Mouse (Mus musculus) MEL-GATA-1-ER (cell line): Measurements from ENCODE around the gene Plppr5.

Experiments used
- DNase-seq: peaks from one replicate; pipeline ENCODE4 v3.0.0-alpha.2; 2012; ENCODE audit warnings: low read depth; ENCODE audit errors: extremely low read depth

Gene Plppr5

DNA sequence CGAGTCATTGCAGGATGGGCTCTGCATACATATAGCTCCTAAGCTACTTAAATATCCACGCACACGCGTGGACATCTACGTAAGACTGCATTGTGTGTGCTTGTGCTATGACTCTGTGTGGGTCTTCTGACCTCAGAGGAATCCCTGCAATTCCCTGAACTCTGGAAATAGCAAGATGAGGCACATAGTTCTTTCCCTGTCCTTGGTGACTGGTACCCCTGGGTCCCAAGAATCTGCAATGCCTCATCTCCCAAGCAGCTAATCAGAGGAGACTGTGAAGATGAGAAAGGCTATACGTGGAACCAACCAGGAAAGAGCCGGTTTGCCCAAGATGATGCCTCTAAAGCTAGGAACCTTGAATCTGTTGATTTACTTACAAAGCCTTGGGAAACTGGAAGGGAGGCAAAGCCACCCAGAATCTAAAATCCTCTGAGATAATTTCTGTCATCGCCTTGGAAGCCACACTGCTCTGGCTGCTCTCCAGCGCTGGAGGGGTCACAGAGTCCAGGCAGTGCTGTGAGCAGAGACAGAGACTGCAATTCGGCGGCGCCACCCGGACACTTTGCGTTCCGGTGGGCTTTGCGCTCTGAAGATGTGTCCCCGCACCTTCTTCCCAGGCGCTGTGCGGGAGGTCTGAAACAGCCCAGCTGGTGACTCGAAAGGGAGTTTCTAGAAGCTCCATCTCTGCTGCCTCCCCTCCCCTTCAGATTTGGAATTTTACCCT is at the start of gene Plppr5:
TSS of gene Plppr5 (plus strand) at position 308 of the 724 bp plus-strand sequence.
- no peak for DNase-seq

DNA sequence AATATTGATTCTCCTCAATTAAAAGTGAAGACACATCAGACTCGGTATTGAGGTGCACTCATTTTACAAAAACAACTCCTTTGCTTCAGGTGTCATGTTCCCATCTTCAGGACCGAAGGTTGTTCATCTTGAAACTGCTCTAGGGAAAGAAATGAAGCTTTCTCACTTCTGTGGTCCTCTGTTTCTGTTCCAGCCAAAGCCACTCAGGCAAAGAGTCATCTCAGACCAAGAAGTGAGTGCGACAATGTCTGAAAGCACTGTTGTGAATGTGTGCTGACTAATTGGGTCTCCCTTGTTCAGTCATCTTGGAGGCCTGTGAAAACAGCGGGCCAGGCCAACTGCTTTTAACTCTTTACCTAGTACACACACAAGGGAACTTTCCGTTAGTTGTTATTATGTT is 24.7 kb upstream of the Plppr5 start:
- DNase-seq, result no peak

DNA sequence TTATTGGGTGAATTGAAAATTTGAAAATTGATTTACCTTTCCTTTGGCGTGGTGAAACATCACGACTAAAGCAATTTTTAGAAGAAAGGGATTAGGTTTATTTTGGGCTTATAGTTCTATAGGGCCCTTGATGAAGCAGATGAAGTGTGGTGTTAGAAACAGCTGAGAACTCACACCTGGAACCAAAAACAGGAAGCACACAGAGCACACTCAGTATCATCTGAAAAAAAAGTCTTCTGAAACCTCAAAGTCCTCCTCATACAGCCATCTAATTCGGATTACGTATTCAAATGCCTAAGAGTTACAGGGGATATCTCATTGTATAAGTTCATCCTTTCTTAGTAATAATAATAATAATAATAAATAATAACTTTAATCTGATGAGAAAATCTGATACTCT is 24.1 kb upstream of the Plppr5 start:
- no peak for DNase-seq

DNA sequence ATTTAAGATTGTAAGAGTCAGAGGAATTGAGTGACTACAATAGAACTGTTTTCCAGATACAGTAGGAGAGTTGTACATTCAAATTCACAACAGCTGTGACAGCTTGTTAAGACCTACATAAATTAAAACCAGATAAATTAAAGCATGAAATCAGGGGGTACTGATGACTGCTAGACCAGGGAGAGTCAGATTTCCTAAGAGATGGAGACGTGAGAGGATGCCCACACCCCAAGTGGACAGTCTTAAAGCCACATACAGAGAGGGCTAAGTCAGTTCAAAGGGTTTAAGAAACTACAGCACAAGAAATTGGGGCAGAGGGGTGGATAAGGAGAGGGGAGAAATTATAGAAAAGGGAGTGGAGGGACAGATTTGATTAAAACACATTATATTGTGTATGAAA is 17.7 kb upstream of the Plppr5 start:
- DNase-seq, result no peak

DNA sequence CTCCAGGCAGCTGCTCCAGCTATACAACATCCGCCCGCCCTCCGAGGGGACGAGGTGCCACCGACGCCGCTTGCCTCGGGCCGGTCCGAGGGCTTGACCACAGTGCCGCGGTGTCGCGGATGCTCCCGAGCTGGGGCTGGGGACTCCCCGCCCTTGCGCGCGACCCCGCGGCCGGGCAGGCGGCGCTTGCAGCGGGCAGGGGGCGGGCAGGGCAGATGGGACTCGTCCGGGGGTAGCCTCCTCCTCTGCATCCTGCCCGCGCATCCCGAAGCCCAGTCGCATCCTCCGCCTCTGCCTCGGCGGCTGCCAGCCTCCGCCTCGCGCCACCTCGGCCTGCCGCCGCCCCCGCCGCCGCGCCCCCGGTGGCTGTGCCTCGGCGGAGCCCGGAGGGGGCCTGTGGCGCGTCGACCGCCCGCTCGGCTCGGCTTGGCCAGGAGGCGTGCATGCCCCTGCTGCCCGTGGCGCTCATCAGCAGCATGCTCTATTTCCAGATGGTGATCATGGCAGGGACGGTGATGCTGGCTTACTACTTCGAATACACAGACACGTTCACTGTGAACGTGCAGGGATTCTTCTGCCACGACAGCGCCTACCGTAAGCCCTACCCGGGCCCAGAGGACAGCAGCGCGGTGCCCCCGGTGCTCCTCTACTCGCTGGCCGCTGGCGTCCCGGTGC is 754 bp downstream of the Plppr5 start:
- DNase-seq, result no peak

DNA sequence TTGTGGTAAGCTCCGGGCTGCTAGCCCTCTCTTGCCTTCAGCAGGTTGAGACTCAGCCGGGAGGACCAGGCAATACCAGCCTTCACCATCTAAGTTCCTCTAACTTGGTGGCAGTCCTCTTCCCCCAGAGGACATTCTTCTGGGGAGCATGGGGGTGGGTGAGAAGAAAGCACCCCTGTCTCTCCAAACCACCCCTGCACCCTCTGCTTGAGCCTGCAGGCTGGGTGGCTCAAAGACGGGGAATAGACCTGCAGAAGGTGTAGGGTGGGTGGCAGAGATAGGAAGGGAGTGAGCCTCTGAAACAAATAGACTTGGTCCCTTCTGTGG is 1.3 kb downstream of the Plppr5 start:
- DNase-seq, result no peak

DNA sequence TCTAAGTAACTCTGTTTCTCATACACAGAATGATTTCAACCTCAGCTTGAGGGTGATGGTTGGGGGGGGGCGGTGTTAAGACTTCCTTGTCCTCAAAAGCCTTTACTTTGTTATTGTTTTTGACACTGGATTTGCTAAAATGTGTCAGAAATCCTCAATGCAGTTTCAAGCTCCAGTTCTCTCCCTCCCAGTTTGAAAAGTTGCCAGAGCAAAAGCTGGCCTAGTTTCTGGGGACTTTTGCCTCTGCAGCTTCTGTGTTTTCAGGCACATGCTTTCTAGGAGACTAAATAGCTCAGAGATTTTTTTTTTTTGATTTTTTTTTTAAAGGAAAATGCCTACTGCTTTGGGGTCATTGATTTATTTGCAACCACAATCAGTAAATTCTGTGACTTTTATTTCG is 2.7 kb downstream of the Plppr5 start:
- DNase-seq, result no peak

DNA sequence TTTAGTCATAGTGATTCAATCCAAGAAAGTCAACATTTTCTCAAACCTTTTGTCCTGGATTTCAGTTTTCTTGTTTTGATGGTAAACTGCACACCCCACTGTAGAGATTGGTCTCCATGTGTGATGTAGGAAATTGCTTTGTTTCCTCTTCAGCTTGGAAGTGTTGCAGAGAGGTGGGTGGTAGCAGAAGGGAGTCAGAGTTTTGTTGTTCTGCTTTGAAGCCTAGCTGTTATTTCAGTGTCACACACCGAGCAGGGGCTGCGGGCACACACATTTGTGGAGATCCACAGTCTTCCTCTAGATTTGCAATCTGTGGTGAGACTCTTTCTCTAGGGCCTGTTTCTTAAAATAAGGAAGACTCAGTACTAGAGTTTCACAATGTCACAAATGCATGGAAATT is 8.0 kb downstream of the Plppr5 start:
- DNase-seq, result no peak

DNA sequence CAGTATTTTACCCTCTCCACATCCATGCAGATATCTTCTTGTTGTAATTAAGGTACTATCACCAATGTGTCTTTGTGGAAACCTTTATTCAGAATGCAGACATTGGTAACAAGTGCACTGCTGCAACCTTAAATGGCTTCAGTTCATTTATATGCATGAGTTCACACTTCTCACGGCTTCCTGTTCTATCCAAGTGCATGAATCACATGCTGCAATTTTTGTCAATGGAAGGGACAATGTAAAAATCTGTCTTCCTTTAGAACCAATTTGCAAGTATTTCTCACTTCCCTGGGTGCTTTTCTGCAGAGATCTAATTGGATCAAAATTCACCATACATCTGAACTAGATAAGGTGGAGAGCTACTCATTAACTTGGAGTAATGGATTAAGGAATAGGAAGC is 27.8 kb downstream of the Plppr5 start:
- DNase-seq, result no peak

DNA sequence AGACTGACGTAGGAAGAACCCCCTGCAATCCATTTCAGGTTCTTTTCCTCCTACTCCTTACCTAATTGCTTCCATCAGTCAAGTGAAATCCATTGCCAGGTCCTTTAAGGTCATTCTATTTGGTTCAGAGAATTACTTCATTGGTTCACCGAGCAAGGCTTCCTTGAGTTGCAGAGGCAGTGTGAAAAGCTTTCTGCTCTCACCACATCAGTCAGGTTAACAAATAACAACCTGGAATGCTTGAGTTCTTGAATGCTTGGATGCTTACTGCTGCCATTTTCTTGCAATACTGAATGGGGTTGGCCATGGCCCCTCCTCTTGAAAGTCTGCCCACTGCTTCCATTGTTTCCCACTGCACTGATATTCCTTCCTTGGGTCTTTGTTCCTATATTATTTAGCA is 28.8 kb downstream of the Plppr5 start:
- DNase-seq, result no peak

DNA sequence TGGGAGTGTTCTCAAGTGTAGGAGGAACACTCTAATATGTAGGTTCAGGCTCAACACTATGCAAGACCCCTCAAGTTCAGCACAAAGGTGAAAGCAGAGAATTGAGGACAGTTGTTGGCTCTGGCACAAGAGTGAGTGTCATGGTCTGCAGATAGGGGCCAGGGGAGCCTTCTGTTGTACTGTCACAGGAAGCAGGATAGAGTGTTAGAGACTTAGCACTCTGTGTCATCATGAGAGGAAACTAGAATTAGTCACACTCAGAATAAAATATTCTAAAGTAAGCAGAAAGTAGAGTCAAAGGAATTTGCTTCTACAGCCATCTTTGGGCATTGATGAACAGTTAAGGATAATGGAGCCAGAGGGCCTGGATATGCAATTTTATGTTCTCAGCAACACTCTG is 31.7 kb downstream of the Plppr5 start:
- DNase-seq, result no peak

DNA sequence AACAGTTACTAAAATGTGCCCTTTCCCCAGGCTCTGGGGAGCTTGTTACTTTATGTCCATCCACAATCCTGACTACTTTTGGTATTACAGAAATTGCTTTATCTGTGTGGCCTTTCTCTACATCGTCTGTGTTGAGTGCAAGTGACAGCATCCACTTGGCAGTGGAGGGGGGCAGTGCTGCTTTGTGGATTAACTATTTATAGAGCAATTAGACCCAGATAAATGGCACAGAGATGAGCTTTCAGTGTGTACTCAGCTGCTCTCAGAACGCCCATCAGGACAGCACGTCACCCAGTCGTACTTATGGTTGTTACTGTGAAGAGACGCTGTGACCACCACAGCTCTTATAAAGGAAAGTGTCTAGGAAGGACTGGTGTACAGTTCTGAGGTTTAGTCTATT is 36.8 kb downstream of the Plppr5 start:
- DNase-seq, result no peak

DNA sequence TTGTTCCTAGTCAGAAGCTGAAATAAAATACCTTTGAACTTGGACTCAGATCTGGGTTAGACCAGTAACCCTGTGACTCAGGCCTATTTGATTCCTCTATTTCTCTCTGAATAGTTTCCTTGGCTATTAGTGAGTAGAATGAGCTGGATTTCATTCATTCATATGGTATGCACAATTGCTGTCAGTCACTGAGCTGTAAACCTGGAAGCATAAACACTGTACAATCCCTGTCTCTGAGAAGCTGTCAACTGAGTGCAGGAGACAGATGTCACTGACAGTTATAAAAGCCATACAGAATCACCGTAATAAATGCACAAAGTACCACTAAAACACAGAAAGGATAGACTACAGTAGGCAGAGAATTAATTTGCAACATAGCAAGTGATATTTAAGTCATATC is 40.2 kb downstream of the Plppr5 start:
- no peak for DNase-seq

DNA sequence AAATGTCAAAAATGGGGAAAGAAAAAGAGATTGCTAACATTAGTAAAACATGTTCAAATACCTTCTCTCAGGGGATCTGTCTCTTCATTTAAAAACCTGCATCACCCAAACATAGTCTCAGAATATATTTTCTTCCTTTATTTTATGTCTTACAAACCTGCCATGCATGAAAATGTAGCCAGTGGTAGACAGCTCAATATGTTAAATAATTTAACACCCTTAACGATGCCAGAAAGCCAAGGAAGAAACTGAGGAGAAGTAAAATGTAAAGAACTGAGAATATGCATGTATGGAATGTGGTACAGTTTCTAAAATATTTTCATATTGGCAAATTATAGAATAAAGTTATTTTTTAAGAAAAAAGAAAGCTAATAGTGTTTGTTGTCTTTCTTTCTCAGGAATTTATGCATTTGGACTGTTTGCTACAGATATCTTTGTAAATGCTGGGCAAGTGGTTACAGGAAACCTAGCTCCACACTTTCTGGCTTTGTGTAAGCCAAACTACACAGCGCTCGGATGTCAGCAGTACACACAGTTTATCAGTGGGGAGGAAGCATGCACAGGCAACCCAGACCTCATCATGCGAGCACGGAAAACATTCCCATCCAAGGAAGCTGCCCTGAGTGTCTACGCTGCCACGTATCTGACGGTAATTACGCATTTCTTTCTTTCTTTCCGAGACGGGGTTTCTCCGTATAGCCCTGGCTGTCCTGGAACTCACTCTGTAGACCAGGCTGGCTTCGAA is 50.8 kb downstream of the Plppr5 start:
- no peak for DNase-seq

DNA sequence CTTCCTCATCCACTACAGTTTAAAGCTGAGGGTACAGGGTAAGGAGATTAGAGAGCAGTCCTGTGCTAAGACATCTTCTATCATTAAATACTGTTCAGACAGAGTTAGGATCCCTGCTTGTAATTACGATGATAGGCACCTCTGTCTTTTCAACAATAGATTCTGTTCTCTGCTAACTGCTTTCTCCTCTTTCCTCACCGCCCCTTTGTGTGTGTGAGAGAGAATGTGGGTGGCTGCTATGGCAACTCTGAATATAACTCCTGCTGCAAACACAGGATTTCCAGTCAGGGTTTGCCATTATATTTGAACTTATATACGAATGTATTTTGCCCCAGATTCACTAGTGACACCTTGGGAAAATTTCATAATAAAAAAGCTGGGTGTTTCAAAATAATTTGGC is 54.2 kb downstream of the Plppr5 start:
- DNase-seq, result no peak

DNA sequence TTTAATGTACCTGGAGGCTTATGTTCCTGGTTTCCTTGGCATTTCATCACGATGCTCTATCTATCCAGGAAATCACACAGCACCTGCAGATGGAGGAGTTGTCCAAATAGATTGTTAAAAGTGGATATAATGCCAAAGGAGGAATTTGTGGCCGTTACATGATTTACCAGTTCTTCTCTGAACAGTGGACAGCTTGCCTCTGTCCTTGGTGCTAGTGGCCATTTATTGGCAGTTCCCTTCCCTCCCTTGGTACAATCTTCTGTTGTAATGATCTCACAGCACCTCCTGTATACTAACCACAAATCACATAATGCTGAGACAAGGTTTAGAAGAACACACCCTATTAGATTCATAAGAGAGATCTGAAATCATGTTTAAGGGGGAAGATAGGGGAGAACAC is 55.7 kb downstream of the Plppr5 start:
- DNase-seq, result no peak

DNA sequence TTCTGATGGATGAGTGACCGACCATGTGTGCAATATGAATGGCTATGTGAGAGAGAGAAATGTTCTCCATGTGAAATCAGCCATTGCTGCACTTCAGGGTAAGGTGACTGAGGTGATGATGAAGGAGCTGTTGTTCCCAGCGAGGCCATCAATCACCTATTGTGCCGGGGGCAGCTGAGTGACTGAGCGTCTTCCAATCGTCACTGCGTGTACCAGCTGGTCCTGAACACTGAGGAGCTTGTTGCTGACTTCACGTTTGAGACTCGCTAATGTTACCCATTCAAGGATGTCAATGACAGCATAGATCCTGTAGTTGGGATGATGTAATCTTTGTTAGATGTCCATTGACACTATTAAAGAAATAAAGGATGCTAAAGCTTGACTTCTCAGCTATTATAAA is 74.0 kb downstream of the Plppr5 start:
- DNase-seq, result no peak

DNA sequence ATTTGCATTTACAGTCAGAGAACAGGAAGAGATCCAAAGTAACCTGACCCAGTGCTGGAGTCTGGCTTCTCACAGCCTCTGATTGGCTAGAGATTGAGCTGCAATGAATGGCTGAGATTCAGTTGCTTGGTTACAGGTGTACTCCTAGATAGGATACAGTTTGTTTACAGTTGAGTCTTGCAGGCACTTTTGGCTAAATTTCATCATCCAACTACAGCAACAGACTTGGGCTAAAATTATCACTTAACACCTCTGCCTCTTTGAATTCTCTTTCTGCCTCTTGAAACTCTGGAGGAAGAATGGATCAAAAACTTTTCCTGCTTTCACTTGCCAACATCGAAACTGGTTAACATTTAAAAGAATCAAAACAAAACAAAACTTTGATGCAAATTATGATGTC is 89.7 kb downstream of the Plppr5 start:
- no peak for DNase-seq

DNA sequence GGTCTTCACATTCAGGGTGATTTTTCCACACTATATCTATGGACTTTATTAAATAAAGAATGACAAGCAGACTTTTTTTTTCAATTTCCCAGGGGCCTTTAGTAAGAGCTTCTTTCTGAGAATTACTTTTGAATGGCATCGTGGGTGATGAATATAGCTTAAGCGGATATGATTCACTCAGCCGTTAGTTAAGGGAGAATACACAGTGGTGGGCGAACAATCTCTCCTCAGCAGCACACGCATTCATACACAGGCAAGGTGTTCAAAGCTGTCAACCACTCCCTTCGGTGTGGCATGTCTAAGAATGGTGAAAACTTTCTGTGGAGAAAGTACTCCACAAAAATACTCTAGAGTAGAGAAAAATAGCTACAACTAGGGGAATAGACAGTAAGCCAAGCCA is 104.6 kb downstream of the Plppr5 start:
- DNase-seq, result no peak

DNA sequence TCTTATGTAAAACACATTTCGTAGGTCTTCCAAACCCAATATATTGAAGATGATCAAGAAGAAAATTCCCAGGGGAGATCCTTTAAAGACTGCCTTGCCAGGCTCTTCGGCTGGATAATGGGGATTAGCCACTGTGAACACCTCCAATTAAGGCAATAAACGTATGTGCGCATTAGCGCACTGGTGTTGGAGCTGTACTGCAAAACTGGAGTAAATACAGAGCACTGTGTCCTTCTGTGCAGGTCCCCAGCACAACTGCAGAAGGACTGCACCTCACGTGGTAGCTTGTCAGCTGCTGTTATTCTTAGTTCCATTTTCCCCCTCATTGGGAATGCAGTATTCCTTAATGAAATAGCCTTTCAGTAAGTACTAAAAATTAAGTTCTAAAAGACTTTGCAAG is 110.0 kb downstream of the Plppr5 start:
- no peak for DNase-seq

DNA sequence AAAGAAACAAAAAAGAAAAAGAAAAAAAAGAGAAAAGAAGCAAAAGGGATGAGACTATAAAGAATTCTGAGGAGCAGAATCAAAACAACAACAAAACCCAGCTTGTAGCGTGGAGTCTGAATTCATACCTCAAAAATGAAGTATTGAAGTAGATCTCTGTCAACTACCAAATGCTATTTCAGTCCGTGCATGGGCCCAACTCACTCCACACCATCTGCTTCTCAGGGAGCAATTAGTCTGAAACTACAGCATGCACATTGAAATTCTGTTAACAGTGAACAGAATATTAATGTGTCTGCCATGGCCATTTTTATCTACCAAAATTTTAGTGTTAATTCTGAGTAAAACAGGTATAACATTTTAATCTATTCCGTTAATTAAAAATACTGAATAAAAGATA is 111.4 kb downstream of the Plppr5 start:
- DNase-seq, result no peak

DNA sequence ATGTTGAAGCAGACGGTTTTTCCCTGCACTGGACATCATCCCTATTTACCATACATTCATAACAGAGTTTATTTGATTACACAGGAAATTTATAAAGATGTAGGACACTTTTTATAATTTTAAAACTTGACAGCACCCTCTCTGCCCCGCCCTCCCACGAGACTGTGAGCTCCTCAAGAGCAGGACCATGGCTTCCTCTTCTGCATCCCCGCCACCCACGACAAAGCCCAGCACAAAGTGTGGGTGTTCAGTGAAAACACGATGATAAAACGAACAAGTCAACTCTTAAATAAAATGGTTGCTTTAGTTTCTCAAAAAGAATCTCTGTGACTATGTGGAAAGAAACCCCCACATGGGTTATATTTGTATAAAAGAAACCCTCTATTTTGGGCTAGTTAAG is 112.0 kb downstream of the Plppr5 start:
- DNase-seq, result no peak

DNA sequence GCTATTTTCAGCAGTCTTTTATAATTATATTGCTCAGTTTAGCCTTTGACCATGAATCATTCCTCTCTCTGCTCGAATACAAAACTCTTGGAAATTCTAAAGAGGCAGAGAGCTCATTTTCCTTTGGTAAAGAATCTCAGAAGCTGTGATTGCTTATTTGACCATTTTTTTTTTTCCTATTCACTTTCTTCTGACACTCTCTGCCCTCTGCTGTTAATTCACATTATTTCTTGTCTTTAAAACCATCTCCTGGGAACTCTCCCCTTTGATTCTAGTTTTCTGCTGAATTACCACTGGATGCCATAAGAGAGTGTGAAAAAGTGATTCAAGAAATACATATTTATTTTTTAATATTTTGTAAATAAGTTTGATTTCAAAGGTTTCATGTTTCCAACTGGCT is 120.1 kb downstream of the Plppr5 start:
- DNase-seq, result no peak
